Mouse (Mus musculus) activated CD4-positive, CD25-positive, alpha-beta regulatory T cell, adult 9 weeks (primary cell): ENCODE measurements around the gene Cyp2c50. TPM values are rescaled to one million over a fixed set of nuclear protein-coding genes. Genes with fewer than 3 reads are reported as not detected.

Experiments
- polyA plus RNA-seq: library from polyadenylated mRNA; unstranded; fragments of 100-300 nt; shearing (Covaris generic); gene quantifications from one replicate; pipeline ENCODE4 v1.2.1, GENCODE M21; 2017

The Cyp2c50 gene
- polyA plus RNA-seq: not detected

DNA sequence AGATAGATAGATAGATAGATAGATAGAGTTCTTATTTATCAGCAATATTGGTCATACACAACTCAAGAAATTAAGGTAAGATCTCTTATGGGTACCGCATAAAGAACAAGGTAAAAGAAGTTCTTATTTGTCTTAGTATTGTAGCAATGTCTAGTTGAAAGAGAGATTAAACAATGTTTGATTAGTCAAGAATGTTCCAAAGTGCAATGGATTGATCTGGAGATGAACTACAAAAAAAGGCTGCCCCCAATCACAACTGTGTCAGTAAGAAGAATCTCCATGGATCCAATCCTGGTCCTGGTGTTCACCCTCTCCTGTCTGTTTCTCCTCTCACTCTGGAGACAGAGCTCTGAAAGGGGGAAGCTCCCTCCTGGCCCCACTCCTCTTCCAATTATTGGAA is at the start of gene Cyp2c50:
Gene Cyp2c50, plus strand, starts transcription at position 268 of the 400 bp plus-strand sequence.

DNA sequence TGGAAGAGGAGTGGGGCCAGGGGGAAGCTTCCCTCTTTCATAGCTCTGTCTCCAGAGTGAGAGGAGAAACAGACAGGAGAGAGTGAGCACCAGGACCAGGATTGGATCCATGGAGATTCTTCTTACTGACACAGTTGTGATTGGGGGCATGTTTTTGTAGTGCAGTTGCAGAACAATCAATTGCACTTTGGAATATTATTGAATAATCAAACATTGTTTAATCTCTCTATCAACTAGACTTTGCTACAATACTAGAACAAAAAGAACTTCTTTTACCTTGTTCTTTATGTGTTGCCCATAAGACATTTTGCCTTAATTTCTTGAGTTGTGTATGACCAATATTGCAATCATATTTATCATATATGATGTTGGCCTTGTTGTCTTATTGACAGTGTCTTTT is 15.8 kb upstream of the Cyp2c50 start, which contains the start of gene Cyp2c54:
Gene Cyp2c54, minus strand, starts transcription at position 127 of the 400 bp plus-strand sequence.

Other genes starting within 250 kb of the Cyp2c50 start
- gene Cyp2c69, start 202.9 kb upstream of the Cyp2c50 start, polyA plus RNA-seq: not detected
- gene Cyp2c37, start 97.3 kb upstream of the Cyp2c50 start, polyA plus RNA-seq: not detected
- gene Cyp2c54, start 15.9 kb upstream of the Cyp2c50 start, polyA plus RNA-seq: not detected
- not detected for gene Cyp2c70, start 97.6 kb downstream of the Cyp2c50 start, polyA plus RNA-seq
- 238 TPM for gene Pdlim1, start 182.2 kb downstream of the Cyp2c50 start, polyA plus RNA-seq